Mouse (Mus musculus) lung, adult 18-20 months (tissue): Measurements from ENCODE around the gene Got1.
"Not testable (repeated sequence)": the region's sequence is repeated elsewhere in the genome, so short reads cannot be mapped to it uniquely, and the experiment has no call there.

Source experiments
- DNase-seq, 2 experiments: peaks; one replicate each; pipeline ENCODE4 v3.0.0; 2022; ENCODE audit warnings: mixed read lengths in 2 of 2

Gene Got1

DNA sequence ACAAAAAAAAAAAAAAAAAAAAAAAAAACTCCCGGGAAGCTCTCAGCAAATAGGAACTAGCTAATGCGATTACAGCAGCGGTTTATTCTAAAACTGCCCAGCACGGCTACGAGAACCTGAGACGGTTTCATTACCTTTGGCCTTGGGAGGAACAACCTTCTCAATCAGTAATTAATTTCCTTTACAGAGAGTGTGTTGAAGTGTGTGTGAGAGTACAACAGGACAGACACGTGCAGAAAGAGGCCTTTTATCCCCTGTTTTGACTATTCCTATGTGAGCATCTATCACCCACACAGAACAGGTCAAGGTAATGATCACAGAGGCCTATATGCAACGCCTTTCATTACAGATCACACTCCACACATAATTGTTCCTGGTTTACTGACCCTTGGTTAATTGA, 3.0 kb downstream of the Got1 start:
- DNase-seq: no peak

DNA sequence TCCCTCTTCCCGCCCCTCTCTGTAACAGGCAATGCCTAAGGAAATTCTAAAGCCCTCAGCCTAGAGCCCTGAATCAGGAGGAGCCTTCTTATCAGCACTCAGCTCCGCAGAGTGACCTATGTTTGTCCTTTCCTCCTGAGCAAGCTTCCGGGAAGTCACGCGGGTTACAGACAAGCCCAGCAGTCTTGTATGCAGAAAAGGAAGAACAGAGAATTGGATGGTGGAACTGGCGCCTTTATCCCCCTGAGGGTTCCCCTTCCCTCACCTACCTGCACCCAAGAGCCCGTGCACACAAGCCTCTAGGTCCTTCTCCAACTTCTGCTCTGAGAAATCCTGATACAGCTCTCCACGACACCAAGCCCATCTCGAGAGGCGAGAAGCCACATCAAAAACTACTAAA, 4.0 kb downstream of the Got1 start:
- DNase-seq: no peak

DNA sequence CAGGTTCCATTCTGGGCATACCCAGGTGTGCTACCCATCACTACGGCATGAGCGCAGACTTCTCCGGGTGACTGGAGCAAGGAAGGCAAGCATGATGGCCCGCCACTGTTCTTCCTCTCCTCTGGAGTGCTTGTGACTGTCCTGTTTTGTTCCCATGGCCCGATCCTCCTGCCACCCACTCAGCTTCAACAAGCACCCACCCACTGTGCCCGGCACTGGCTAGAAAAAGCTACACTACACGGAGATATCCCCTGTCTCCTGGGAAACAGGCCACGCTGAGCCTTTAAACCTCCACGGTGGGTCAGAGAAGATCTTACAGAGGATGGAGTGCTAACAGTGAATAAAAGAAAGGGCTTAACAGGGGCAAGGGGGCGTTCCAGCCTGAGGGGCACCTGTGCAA, 5.2 kb downstream of the Got1 start:
- DNase-seq: no peak

DNA sequence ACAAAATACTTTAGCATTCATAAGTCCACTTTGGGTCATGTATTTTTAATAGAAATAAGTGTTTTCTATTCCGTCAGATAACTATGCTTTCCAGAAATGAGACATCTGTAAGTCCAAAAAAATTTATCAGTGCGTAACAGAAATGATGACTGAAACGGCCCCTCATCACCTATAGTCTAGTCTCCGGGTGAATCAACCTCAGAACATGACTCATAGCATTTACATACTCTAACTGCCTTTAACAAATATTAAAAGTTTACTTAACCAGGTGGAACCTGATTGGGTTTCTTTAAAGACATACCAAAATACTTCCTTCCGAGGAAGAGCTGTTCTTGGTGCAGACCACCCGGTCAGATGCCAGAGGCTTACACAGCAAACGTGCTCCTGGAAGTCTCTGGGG, 6.1 kb downstream of the Got1 start:
- no peak for DNase-seq

DNA sequence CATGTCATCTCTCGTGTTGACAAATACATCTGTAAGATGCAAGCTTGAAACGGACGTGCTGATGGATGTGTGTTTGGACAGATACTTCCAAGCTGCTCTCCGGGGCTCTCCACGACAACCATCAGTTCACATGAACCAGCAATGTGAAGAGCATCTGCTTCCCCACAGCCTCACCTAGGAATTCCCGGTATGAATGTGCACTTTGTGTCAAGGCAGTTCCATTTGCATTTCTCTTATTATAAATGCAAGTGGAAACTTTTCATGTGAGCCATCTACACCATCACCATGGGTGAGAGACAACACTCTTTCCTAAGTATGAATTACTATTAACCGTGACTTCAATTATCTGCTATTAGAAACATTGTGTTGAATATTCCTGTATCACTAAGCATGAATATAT, 6.6 kb downstream of the Got1 start:
- DNase-seq: no peak

DNA sequence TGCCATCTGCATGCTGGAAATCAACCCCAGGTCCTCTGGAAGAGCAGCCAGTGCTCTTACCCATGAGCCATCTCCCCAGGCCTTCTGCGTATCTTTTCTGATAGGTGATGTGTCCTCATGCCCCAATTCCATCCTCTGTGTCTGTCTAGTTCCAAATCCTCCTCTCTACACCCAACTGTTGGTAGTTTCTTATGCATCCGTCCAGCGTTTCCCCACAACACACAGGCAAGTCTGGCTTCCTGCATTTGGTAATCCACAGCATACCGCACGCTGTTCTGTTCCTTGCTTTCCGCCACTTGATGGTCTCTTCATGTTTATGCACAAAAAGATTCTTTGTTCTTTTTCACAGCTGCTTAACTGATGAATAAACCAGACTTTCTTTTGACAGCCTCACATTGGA, 7.1 kb downstream of the Got1 start:
- DNase-seq: no peak

DNA sequence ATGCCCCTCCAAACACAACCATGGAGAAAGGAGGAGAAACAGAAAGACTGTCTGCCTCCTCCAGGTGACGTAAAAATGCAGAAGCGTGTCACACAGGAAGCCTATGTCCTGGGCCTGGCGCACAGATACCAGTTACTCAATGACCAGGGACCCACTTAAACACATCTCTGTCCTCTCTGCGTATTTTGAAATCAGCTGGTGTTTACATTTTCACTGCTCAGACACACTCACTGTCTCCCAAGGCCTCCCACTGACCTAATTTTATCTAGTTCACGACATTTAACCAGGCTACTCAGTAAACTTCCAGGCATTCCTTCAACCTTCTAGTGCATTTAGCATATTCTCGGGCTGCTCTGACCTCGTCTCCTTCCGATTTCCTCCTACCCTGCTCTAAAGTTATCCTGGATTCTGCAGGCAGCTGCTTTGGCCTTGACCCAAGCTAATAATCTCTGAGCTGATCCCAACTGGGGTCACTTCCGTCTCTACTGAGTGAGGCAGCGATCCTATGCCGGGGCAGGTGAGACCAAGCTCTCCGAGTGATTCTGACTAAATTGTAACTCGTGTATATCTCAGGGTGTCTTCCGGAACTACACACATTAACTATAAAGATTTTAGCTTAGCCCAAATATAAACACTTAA, 7.9 kb downstream of the Got1 start:
- DNase-seq: no peak

DNA sequence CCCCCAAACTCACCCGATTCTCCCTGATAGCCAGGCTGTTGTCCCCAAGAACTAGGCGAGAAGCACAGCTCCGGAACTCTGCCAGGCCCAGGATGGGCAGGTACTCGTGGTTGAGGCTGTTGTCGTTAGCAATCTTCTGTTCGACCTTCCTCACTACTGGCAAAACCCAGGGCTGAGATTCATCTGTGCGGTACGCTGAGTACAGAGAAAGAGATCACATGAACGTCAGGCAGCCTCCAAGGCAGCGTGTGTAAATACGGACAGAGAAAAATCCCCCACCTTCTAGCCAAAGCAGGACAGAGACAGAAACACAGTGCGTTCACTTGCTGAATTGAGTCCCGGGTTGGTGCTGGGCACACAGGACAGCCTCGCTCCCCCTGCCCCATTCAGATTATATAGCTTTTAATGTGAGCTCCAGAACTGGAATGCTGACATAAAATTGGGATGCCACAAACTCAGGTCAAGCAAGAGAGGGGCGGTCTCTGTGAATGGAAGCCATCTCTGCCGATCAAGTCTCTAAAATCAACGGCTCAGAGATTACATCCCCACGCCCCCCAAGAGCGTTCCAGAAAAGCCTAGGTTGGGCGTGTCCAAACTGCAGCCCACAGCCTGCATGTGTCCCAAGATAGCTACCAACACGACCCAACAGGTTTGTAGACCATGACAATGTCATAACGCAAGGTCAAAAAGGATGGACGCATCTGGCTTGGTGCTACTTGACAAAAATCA, 8.6 kb downstream of the Got1 start:
- no peak for DNase-seq

DNA sequence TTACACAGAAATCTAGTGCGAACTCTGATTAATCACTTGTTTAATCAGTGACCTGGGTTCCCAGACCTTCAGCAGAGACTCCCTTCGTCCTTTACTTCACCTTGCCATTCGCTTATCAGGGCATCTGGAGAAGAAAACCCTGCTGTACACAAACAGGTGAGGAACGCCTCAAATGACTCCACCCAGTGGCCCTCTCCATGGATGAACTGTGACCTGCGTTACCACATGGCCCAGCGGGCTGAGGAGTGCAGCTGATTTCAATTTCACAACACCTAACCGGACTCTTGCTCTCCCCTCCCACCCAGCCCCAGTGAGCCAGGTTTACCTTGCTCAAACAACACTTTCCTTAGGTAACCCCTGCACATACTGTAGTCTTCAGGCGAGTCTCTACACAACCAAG, 10.5 kb downstream of the Got1 start:
- peak in 1 of 2 experiments; percentile 32 for DNase-seq

DNA sequence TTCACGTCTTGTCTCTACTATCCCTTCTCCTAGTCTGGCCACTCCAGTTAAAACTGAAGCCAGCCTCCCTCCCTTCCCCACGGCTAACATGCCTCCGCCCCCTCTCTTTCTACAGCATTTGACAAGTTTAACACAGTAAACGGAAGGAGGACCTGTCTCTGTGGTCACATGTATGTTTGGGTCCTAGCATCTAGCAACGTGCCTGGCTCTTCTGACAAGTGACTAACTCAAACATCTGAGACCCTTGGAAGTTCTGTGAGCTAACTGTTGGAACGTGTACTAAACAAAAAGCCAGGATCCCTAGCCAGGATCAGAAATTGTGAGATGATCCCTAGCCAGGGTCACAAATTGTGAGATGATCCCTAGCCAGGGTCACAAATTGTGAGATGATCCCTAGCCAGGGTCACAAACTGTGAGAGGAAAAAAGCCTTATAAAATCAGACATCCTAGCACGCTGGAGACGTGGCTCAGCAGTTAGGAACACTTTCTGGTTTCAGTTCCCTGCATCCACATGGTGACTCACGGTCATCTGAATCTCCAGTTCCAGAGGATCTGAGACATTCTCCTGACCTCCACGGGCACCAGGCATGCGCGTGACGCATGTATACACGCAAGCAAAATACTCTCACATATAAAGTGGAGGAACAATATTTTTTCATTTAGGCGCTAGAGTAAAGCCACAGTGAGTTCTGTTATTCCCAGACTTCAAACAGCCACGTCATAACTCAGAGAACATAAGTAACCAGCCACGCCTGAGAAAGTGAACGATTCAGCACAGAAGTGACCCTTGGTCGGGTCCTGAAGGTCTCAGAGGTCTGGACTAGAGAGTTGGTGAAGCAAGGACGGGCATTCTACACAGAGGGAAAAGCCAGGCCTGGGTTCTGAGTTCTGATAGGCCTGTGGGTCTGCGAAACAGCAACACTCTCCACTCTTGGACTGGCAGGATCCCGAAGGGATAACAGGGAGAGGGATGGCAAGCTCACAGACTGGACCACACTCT, 12.5 kb downstream of the Got1 start:
- peak; percentile 25 to 31 for DNase-seq

DNA sequence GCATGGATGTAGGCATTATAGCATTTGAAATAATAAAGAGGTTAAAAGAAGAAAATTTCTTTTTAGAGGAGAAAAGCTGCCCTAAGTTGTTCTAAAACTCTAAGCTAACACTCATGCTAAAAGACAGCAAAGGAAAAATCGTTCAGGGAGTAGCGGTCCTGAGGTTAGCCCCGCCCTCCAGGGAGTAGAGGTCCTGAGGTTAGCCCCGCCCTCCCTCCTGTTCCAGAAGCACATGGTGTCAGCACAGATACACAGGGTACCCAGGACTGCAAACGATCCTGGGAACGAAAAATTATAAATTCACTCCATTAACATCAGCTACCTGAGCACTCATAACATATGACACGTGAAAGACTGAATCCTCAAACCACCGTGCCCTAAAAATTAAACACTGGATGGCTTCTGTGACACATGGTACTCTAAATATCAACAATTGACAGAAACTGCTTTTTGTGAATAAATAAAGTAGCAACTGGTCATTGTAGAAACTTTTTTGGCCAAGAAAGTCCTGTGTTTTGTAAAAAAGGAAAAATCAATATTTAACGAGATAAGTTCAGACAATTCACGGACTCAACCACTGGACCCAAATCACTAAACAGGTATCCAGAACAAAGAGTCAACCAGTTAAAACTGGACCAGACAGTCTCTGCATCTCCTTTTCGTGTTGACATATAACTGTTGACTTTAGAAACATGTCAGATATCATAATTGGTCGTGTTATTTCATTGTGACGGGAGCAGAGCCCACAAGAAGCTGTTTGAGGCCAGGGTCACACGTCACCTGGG, 13.8 kb downstream of the Got1 start:
- no peak for DNase-seq

DNA sequence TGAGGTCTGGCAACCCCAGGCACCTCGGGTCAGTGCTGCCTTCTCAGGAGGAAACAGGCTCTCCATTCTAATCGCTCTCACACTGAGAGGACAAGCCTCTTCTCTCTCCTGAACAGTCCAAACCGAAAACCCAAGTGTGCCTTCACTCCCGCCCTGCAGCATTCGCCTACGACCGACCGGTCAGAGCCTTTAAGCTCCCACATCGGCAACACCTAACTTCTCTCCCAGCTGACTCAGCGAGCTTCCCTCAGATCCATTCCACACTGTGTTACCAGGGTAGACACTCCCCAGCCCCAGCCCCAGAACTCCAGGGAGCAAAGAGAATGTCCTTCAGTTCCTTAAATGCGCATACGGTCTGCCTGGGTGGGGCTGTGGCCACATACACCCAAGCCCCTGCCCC, 19.0 kb downstream of the Got1 start:
- no peak for DNase-seq

DNA sequence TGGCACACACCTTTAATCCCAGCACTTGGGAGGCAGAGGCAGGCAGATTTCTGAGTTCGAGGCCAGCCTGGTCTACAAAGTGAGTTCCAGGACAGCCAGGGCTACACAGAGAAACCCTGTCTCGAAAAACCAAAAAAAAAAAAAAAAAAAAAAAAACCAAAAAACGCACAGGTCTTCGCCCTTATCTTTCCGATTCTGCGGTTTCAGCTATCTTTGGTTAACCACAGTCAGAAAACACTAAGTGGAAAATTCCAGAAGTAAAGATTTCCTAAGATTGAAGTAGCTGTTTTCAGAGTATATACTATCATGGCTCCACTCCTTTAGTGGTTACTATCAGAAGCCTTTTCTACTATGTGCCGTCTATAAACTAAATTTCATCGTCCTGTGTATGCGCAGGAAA, 20.8 kb downstream of the Got1 start:
- not testable (repeated sequence) for DNase-seq

DNA sequence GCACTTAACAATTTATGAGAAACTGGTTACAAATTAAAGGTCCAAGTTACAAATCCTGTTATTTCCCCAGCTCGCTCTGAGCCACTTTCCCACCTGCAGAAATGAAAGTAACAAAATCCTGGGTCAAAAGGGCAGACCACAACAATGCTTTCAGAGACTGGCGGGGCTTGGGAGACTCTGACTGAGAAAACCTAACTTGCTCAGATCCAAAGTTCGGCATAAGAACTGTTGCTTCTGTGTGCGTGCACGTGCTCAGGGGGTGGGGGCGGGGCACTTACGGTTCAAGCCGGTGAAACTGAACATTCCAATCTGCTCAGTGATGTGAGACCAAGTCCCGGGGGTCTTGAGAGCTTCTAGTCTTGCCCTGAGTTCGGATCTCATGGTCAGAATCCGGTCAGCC, 21.8 kb downstream of the Got1 start:
- DNase-seq: no peak

DNA sequence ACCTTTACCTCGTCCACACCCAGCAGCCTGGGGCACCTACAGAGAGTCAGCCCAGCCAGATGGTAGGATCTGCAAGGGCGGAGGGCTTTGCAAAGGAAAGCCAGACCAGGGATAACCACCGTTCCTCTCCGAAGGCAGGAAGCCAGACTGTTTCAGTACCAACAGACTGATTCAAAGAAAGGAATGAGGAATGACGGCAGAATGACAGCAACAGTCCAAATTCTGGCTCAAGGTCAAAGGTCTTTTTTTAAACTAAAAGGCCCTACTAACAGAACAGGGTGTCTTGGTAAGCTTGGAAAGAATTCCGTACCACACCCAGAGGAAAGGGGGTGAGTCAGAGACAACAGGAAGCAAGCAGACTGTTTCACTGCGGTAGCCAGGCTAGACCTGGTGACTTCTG, 25.5 kb downstream of the Got1 start:
- DNase-seq: peak in 1 of 2 experiments; percentile 8

DNA sequence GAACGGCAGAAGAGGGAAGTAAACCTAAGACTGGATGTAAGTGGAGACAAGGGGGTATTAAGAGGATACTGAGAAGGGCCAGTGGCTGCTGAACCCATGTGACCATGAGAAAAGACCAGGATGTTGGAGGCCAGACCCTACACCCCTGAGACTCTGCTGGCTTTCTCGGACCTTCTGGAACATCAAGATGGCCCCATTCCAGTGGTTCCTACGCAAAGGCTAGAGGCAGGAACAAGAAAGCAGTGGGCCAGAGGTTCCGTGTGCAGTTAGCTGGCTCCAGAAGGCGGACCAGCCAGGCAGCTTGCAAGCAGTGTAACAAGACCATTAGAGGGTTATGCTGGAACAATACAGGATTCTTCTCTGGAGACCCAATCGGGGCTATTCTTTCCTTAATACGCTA, 27.0 kb downstream of the Got1 start:
- DNase-seq: no peak

DNA sequence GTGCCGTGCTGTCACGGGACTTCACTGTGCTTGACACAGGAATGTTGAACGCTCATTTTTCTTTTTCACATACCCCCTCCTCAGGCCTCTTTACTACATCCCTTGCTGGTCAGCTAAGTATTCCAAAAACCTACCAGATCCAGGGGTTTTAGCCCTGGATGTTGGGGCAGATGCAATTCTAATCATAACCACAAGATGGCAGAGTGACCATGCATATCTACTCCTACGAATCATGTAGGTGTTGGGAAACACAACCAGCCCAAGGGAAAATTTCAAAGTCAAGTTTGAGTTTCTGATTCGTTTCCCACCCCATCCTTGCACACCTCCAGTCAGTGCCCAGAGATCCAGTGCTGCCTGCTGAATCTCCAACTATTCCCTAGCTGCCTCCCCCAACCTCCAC, 28.6 kb downstream of the Got1 start:
- DNase-seq: peak; percentile 17 to 50

DNA sequence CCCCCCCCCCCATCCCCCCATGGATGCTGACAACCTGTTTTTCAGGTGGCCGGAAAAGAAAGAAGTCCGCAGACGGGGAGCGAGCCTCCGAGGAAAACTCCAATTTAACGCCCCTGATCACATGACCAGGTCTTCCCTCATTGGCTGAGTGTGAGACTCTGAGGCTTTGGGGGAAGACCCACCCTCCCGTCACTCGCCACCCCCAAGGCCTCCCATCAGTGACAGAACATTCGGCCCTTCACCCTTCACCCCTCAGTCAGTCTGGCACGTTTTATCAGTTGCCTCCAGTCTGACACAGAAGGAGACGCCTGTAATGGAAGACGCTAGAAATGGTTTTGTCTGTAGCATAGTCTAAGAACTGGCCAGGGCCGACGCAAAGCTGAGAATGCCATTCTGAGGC, 29.5 kb downstream of the Got1 start:
- no peak for DNase-seq

DNA sequence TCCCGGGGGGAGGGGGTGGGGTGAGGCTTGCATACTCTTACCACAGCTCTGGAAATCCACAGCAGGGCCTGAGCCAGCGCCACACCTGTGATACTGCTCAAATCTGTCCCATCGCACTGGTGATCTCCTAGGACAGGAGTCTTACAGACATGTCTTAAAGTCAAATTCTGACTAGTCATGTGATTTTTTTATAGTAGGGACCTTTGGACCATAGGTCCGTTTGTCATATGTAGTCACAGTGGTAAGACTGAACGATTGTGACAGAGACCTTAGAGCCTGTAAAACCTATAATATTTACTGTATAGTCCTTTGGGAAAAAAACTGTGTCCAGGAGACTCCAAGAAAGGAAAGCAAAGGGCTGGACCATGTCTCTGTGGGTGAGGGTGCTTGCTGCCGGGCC, 30.5 kb downstream of the Got1 start:
- DNase-seq: no peak

DNA sequence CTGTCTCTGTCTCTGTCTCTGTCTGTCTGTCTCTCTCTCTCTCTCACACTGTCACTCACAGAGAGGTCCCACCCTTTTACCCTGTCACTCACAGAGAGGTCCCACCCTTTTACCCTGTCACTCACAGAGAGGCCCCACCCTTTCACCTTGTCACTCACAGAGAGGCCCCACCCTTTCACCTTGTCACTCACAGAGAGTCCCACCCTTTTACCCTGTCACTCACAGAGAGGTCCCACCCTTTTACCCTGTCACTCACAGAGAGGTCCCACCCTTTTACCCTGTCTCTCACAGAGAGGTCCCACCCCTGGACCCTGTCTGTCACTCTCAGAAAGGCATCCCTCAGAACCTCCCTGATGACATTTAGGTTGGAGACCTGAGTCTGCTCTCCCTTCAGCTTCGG, 31.1 kb downstream of the Got1 start:
- not testable (repeated sequence) for DNase-seq

DNA sequence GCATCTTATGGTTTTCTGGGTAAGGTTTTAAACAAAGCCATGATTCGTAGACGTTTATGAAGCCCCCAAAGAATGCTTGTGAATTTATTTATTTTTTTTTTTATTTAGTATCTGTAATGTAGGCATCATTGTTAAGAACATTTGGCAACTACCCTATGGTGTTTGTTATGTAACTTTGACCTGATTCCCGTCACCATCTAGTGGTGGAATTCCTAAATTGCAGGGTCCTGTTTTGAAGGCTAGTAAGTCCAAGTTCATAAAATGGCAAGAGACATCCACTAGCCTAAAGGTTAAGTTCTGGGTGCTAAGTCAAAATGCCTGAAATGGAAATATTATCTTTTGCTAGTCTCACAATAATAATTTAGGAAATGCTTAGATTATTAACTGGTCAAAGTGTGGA, 37.0 kb downstream of the Got1 start:
- DNase-seq: peak in 1 of 2 experiments; percentile 21

DNA sequence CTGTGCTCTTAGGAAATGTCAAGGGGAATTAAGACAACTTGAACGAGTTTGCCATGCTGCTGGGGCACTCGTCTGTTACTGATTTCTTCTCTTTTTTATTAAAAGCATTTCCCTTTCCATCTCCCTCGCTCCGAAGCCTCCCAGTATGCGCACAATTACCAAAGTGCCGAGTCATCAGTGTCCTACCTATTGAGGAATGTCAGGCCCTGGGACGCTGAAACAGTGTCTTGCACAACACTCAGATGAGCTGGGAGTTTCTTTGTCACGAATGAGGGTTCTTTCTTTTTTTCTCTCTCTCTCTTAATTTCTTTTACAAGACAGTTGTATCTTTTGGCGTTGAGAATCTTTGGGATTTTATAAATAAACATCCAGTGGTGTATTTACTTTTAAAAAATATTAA, 43.9 kb downstream of the Got1 start:
- no peak for DNase-seq

DNA sequence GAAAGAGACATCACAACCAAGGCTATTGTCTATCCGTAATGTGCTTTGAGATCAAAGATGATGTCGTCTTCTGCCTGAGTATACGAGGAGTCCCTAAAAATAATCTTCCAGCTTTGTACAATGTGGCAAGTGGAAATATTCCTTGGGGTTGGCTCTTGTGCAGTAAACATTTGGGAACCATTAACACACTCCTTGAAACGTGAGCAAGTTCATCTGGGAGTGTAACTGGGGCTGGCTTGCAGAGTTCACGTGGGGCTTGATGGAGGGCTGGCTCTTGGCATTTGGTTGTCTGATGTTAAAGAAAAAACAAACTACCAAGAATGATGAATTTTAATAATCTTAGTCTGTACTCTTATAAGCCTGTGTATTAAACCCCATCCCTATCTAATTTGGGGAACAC, 45.0 kb downstream of the Got1 start:
- no peak for DNase-seq
